Mouse (Mus musculus) frontal cortex, postnatal 10 days (tissue): ENCODE data around the gene Sgk2.

Source experiments
- DNase-seq, 2 experiments: peaks; one replicate each; pipeline ENCODE4 v3.0.0; 2022; ENCODE audit warnings: low spot score in 2 of 2, mixed read lengths in 1 of 2

The Sgk2 gene

GRCm38 (mm10) chr2:162991394-162992083 lies 4.4 kb downstream of the Sgk2 start:
- no peak for DNase-seq

DNA sequence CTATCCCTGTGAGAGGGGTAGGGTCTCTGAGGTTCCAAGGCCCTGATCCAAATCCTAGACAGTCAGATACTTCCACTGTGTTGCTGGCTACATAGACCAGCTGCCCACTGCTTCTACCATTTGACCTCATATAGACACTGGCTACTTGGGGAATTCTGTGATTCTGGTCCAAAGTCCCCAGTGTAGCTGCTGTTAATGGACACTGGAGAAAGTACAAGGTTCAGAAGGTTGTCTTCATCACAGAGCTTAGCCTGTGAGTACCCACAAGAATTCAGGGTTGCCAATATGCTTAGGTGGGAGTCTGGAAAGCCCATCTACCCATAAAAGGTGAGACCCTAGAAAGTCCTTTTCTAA lies 4.9 kb downstream of the Sgk2 start:
- no peak for DNase-seq

DNA sequence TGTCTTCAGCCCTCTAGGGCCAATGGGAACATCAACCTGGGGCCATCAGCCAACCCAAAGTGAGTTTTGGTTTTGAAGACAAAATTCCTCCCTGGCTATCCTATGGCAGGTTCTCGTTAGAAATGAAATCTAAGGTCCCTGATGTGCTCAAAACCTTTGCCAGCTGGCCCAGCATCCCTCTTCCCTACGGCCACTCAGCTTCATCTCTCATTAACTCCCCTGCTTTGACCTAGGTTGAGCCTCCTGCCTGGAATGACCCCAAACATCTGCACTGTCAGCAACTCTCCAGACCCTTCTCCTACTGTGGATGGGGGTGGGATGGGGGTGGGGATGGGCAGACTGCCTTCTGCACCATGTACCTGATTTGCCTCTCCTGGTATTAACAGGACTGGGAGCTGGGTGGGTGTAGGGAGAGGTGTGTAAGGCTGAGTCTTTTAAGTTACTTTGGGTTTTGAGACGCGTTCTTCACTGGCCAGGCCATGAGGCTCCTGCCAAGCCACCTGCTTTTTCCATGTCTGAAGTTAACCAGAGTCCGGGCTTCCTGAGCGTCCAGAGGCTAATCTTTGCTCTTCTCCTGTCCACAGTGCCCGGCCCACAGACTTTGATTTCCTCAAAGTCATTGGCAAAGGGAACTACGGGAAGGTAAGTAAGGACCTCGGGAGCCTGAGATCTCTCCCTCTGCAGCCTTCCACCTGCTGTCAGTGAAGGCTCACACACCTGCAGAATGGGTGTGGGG lies 6.9 kb downstream of the Sgk2 start:
- DNase-seq = no peak

DNA sequence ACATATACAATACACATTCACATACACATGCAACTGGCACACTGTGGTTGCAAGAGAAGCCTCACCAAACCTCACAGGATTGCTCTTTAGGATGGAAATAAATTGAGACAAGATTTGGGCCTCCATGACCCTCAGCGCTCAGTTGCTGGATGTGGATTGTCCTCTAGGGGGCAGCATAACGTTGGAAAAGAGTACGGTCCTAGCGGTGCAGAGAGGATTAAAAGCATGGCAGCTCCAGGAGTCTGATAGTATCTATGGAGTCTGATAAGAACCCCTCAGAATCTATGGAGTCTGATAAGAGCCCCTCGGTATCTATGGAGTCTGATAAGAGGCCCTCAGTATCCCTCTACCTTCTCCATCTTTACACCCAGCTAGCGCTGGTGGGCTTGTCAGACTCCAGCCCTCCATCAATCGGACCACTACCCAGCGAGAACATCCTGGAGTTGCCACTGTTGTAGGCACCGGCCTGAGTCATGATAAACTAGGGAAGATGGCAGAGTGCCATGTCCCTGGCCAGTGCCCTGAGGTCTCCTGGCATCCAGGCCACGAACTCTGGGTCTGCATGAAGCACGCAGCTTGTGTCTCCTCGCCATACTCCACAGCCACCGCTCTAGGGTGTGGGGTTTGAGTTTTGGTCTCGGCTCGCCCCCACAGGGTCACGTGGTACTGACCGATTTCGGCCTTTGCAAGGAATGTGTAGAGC lies 11.5 kb downstream of the Sgk2 start:
- peak in 1 of 2 experiments; percentile 45 for DNase-seq

GRCm38 (mm10) chr2:162999744-163000143 lies 12.6 kb downstream of the Sgk2 start:
- no peak for DNase-seq

DNA sequence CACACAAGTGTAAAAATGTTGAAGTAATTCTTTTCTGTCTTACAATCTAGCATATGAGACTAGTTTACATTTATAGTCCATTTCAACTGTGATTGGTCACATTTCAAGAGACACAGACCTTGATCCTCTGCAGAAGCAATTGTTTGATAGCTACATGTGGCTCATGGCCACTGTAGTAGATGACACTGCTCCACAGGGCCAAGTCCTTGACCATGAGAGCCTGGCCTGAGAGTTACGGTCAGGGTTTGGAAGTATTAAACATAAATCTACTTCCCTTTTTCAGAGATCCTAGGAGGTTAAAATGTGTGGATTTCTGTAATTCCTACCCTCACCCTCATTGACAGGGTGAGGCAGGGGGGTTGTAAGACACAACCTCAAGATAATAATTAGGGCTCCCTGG lies 13.9 kb downstream of the Sgk2 start:
- no peak for DNase-seq

- DNase-seq = no peak
Measured at GRCm38 (mm10) chr2:163007299-163007698, 20.2 kb downstream of the Sgk2 start.

- peak; percentile 78 to 91 for DNase-seq
Measured at GRCm38 (mm10) chr2:163016916-163017743, 30.0 kb downstream of the Sgk2 start, which contains the start of gene Ift52. Gene Ift52, plus strand, starts transcription at chr2:163017354.

DNA sequence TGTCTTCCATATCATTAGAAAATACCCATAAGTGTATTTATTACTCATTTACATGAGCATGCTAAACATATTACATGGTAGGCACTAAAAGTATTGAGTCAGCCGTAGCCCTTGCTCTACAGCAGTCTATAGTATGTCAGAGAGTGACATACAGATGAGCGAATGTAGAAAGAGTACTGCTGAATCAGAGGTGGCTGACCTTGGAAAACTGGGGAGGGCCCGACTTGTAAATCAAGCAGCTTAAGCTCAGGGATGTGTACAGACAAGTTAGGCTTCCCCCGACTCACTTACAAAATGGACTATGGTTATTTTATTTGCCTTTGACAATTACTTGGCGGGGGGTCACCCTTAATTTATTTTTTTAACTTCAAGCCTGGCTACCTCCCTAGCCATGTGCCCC lies 44.2 kb downstream of the Sgk2 start:
- no peak for DNase-seq

DNA sequence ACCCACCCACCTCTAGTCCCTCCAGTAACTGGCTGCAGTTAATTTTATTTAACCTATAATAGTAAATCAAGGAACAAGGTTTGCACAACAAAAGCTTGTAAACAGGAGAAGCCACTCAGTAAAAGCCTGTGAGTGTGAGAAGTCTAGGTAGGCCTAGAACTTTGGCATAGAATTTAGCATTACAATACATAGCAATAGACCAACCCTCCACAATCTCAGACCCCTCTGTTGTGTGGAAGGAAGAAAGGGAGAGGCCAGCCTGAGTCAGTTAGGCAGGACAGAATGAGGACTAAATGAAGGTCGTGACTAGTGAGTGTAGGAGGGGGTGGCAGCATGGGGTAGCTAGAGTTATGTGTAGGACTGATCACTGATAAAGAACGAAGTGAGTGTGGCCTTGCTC lies 44.6 kb downstream of the Sgk2 start:
- DNase-seq = no peak

DNA sequence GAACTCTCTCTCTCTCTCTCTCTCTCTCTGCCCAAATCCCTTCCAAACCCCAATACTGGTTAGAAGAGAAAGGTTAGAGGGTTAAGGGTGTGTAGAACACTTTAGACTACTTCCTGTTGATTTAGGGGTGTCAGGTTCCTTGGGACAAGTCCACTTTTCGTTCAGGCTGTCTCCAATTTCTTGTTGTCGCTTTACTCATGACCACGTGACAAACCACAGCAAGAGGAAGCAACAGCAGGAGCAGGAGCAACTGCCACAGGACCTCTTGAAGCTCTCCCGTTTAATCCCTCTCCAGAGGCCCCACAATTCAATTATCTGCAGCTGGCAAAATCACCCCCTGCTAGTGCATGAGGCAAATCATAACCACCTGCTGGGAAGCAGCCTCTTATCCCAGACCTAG lies 45.5 kb downstream of the Sgk2 start:
- no peak for DNase-seq

DNA sequence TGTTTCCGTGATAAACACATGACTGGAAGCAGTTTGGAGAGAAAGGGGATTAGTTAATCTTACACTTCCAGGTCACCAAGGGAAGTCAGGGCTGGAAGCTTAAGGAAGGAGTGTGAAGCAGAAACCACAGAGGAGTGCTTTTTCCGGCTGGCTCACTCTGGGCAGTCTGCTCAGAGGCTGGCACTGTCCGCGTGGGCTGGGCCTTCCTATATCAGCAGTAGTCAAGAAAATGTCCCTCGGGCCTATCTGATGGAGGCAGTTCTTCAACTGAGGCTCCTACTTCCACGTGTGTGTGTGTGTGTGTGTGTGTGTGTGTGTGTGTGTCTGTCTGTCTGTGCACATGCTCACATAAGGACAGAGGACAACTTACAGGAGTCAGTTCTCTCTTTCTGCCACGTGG lies 52.8 kb downstream of the Sgk2 start:
- DNase-seq = no peak

DNA sequence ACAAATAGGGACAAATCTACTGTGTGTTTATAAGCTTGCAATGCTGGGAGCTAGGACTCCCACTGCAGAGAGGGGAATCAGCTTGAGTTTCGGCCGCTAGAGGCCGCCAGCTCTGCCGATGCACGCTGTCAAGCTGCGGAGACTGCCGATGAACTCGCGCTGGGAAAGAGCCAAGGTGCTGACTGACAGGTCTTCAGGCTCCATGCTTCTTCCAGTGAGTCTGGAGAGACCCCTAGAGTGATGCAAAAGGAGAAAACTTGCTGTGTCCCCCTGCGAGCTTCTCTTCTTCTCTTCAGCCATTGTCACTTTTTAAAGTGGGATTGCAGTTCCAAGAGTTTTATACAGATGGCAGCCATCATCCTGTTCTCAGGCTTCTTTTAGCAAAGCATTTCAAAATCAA lies 61.0 kb downstream of the Sgk2 start:
- DNase-seq = peak; percentile 29 to 68

DNA sequence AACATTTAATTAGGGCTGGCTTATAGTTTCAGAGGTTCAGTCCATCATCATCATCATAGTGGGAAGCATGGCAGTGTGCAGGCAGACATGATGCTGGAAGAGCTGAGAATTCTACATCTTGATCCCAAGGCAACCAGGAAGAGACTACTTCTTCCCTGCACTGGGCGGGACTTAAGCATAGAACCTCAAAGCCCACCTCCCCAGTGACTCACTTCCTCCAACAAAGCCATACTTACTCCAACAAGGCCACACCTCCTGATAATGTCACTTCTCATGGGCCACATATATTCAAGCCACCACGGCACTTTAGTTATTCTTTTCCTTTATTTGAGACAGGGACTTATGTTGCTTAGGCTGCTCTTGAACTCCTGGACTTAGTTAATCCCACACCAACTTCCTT lies 62.0 kb downstream of the Sgk2 start:
- DNase-seq = no peak

- DNase-seq = no peak
Measured at GRCm38 (mm10) chr2:163051691-163052090, 64.6 kb downstream of the Sgk2 start.

- DNase-seq = no peak
Measured at GRCm38 (mm10) chr2:163052101-163052500, 65.0 kb downstream of the Sgk2 start.

DNA sequence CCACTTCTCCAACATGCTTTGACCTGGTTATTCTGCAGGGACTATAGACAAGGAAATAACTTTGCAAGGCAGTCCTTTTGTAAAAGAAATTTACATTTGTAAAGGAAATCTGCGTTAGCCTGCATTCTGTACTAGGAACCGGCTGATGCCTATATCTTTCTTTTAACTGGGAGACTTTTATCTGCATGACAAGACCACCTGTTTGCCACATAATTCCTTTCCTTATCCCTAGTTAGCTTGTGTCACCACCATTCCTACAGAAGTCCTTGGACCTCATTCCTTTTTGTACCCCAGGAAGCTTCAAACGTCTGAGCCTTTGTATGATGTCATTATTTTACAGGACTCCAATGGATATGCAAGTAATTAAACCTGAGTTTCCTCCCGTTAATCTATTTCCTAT lies 65.7 kb downstream of the Sgk2 start:
- DNase-seq = no peak

DNA sequence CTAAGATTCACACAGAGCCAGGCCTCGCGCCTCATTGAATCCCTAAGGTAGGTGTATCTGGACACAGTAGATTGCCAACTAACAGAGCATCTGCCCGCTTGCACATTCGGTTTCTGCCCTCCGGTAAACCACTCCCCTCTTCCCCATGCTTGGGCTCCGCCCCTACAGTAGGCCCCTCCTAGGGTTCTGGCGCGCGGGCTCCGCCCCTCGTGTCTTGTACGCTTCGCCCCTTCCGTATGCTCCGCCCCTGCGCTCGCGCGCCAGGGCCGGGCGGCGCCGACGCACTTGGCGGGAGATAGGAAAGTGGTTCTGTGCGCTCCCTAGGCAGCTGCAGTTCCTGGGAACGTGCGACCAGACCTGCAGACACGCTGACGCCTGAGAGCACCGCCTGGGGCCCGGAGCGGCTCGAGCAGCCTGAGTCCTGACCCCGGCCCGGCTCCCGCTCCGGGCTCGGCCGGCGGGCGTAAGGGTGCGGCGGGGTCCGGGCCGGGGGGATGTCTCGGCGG lies 67.3 kb downstream of the Sgk2 start, which contains the start of gene Mybl2:
Mybl2 (plus strand) TSS at position 353 of the 506 bp plus-strand sequence.
- peak; percentile 80 to 86 for DNase-seq

DNA sequence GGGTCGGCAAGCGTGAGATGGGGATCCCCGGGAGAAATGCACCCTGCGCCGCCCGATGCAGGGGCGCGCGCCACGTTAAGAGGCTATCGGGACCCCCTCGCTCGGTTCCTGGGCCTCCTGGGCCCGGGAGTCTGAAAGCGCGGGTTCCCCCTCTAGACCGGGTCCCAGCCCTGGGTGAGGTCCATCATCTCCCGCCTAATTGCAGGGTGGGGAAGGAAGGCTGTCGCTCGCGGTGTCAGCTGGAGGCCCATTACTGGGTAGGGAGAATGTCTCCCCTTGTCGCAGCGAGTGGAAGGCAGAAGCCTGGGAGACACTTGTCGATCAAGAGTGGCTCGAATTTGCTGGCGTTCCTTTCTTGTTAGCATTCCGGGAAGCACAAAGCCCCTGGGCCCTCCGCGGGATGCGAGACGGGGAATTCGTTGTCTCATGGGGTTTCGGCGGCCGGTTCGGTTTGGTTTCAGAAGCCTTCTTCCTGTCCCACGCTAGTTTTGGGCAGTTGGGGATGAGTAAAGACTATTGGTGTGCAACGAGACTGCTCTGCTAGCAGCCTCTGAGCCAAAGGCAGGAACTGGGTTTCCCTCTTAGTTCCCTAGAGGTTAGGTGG lies 67.9 kb downstream of the Sgk2 start:
- no peak for DNase-seq

DNA sequence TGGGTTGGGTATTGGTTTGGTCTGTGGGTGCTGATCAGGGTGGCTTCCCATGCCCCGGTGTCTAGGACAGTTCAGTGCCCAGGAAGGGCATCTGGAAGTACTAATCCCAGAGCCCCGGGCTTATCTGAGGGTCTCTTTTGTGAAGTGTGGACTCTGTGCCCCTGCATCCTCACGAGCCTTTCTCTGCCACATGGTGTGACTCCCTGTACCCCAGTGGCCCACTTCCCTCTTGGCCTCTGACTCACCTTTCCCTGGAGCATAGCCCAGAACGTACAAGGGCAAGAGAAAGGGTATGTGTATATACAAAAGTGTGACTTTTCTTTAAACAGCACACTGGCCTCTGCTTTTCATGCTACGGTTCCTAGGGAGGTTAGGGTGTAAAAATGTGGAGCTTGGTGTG lies 68.6 kb downstream of the Sgk2 start:
- DNase-seq = no peak

DNA sequence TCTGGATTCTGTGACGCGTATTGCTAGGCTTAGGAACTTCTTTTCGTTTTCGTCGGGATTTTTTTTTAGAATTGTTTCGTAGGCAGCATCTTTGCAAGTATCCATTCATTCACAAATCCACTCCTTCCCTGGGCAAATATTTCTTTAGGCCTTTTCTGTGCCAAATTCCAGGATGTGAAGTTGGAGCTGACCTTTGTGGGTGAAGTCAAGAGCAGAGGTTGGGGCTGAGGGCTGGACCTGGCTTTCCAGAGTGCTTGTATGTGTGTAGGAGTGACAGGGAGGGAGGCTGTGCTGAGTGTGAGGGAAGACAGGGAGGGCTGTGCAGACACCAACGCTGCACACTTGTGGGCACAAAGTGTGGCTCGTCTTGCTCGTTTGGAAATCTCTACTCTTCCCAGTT lies 69.5 kb downstream of the Sgk2 start:
- no peak for DNase-seq
